Mouse (Mus musculus): ENCODE measurements at regions not wholly inside any gene's neighbourhood (a gene's known extent, or its start where the extent isn't known, plus 50 kb on each side); places are given as distances from the start of the nearest gene placed in this dataset.

GRCm38 (mm10) chr7:135863581-135864426 is 147.6 kb upstream of the Mki67 start:
- TF ChIP-seq CTCF (IDR thresholded peaks at IDR 0.05; ENCODE audit: low read depth, low read length) (no peak), POLR2A (IDR thresholded peaks at IDR 0.05; ENCODE audit: extremely low read depth, insufficient read depth, low read length) (no peak)
